Mouse (Mus musculus) ZHBTc4 (cell line): Measurements from ENCODE around the gene Ccdc110.

ENCODE experiments used
- DNase-seq: peaks from one replicate; pipeline ENCODE4 v3.0.0-alpha.2; 2011; ENCODE audit warnings: low read depth, low spot score

Gene Ccdc110

GRCm38 (mm10) chr8:45975837-45976468 is 41.5 kb downstream of the Ccdc110 start:
- DNase-seq, result no peak

- no peak for DNase-seq
Observed at GRCm38 (mm10) chr8:45986665-45987064, 52.2 kb downstream of the Ccdc110 start.

GRCm38 (mm10) chr8:45988189-45988588 is 53.8 kb downstream of the Ccdc110 start:
- no peak for DNase-seq

GRCm38 (mm10) chr8:45990631-45991310 is 56.4 kb downstream of the Ccdc110 start:
- no peak for DNase-seq
